Comparison of ENCODE assay signal across 8 mouse cellular contexts in the genomic region with DNA sequence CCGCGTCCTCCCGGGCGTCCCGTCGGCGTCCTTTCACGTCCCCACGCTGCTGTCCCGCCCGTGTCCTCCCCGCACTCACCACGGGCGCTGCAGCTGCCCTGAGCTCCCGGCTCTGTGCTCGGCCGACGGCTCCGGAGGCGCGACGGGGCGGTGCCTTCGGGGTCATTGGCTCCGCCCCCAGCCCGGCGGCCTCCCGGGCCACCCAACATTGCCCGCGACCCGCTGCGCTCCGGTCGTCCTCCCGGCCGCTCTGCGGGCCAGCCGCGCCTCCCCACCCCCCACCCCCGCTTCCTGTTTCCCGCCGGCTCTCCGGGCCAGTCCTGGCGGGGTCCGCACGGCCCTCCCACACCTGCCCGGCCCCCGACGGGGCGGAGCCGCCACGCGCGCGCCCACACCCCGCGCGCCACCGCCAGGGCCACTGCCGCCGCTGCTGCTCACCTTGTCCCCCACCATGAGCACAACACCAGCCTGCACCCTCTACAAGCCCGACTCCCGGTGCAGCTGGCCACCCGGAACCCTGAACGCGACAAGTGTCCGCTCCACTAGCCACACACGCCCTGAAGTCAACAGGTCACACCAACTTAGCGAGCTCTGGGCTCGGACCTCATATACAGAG. TPM values are rescaled to one million over a fixed set of nuclear protein-coding genes. Genes with fewer than 3 reads are reported as not detected.
DNase-seq lines count a peak whose midpoint lies in the region; ATAC-seq and TF ChIP-seq lines count a peak whose summit lies in the region.

A gene (minus strand): TSS at position 267 of the 616 bp plus-strand sequence.

- peak within 1 kb of the TSS; percentile 63 for H3K4me2 ChIP-seq in hindbrain, embryonic 16.5 days (ENCODE audit: low read length)
- H3K4me2 ChIP-seq in liver, embryonic 11.5 days = peak within 1 kb of the TSS; percentile 86
- H3K4me2 ChIP-seq in midbrain, postnatal 0 days (ENCODE audit: low read depth, low read length, poor library complexity, severe bottlenecking) = peak within 1 kb of the TSS; percentile 86

- H3K4me3 ChIP-seq in hindbrain, embryonic 16.5 days (ENCODE audit: low read length) = peak within 1 kb of the TSS; percentile 55
- peak within 1 kb of the TSS; percentile 61 for H3K4me3 ChIP-seq in liver, embryonic 11.5 days (ENCODE audit: low read depth, low read length)
- H3K4me3 ChIP-seq in midbrain, postnatal 0 days (ENCODE audit: low read depth, low read length) = peak within 1 kb of the TSS; percentile 51

- peak within 1 kb of the TSS; percentile 67 for H3K9ac ChIP-seq in hindbrain, embryonic 16.5 days (ENCODE audit: low read depth, low read length)
- H3K9ac ChIP-seq in liver, embryonic 11.5 days (ENCODE audit: low read depth, low read length) = peak within 1 kb of the TSS; percentile 42
- H3K9ac ChIP-seq in midbrain, postnatal 0 days (replicated peaks; ENCODE audit: low read length, poor library complexity, severe bottlenecking) = peak within 1 kb of the TSS; percentile 39; the same call in 1 of the 2 replicates

- peaks cover 18% of the 10 kb centered on the region for H3K4me1 ChIP-seq in hindbrain, embryonic 16.5 days (ENCODE audit: control insufficient read depth, insufficient read depth, low read depth, low read length)
- peaks cover 13% of the 10 kb centered on the region for H3K4me1 ChIP-seq in liver, embryonic 11.5 days (replicated peaks; ENCODE audit: control insufficient read depth, insufficient read depth, low read length)
- peaks cover 5% of the 10 kb centered on the region for H3K4me1 ChIP-seq in midbrain, postnatal 0 days (ENCODE audit: insufficient read depth, low read length)

- TF ChIP-seq CTCF in midbrain, postnatal 0 days (IDR thresholded peaks at IDR 0.05) = no peak

- ATAC-seq in hindbrain, embryonic 16.5 days = peak; percentile 49
- peak; percentile 60 for ATAC-seq in liver, embryonic 11.5 days (replicated peaks; ENCODE audit: low FRiP score)
- peak; percentile 54 for ATAC-seq in midbrain, postnatal 0 days (ENCODE audit: low FRiP score)

- WGBS in hindbrain, embryonic 16.5 days = under 1% methylated on average over 67 of the region's 70 CpGs
- 2% methylated on average over 70 of the region's 70 CpGs for WGBS in liver, embryonic 11.5 days
- WGBS in midbrain, postnatal 0 days = under 1% methylated on average over 54 of the region's 70 CpGs

- DNase-seq in CD4-positive, CD25-positive, alpha-beta regulatory T cell, adult 2 months (ENCODE audit: low read depth, low spot score) = peak; percentile 69
- peak; percentile 79 for DNase-seq in adrenal gland, adult 2 months
- peak; percentile 69 for DNase-seq in gastrocnemius, postnatal 10 days
- DNase-seq in liver, embryonic 11.5 days (ENCODE audit: low spot score) = peak; percentile 55
- no peak for DNase-seq in midbrain, postnatal 0 days (ENCODE audit: low spot score)
- DNase-seq in right cerebral cortex, postnatal 4 days = no peak
- DNase-seq in layer of hippocampus, adult 9-10 months (ENCODE audit: low spot score) = no peak

- H3K9me3 ChIP-seq in hindbrain, embryonic 16.5 days (ENCODE audit: control insufficient read depth, low read length) = no peaks in the 10 kb centered on the region
- H3K9me3 ChIP-seq in liver, embryonic 11.5 days (ENCODE audit: control insufficient read depth, low read length) = no peaks in the 10 kb centered on the region
- no peaks in the 10 kb centered on the region for H3K9me3 ChIP-seq in midbrain, postnatal 0 days (ENCODE audit: low read length)

- H3K27me3 ChIP-seq in hindbrain, embryonic 16.5 days (replicated peaks; ENCODE audit: control insufficient read depth, insufficient read depth, low read length) = peaks cover 13% of the 10 kb centered on the region
- H3K27me3 ChIP-seq in liver, embryonic 11.5 days (replicated peaks; ENCODE audit: control insufficient read depth, insufficient read depth, low read length) = peaks cover 39% of the 10 kb centered on the region
- H3K27me3 ChIP-seq in midbrain, postnatal 0 days (ENCODE audit: insufficient read depth, low read length) = peaks cover 14% of the 10 kb centered on the region

- H3K27ac ChIP-seq in hindbrain, embryonic 16.5 days (ENCODE audit: low read depth, low read length) = no peak within 1 kb of the TSS
- H3K27ac ChIP-seq in liver, embryonic 11.5 days (ENCODE audit: low read depth, low read length) = no peak within 1 kb of the TSS
- H3K27ac ChIP-seq in midbrain, postnatal 0 days (ENCODE audit: low read depth, low read length) = no peak within 1 kb of the TSS

- no peaks in the 10 kb centered on the region for H3K36me3 ChIP-seq in hindbrain, embryonic 16.5 days (ENCODE audit: control insufficient read depth, insufficient read depth, low read length)
- H3K36me3 ChIP-seq in liver, embryonic 11.5 days (ENCODE audit: control insufficient read depth, insufficient read depth, low read length) = no peaks in the 10 kb centered on the region
- no peaks in the 10 kb centered on the region for H3K36me3 ChIP-seq in midbrain, postnatal 0 days (ENCODE audit: insufficient read depth, low read length)

RNA-seq across cellular contexts. Expression of the gene that starts here (rescaled TPM):
- 10 to 100 TPM in 1 of 2 experiments, 1 to 10 TPM in 1; 4.9 to 10.9 TPM for total RNA-seq in adrenal gland, adult 2 months (2021)
- polyA plus RNA-seq in adrenal gland, adult 2 months (2012; rRNA removed) = 18.1 and 26.5 TPM in 2 replicates
- total RNA-seq in gastrocnemius, postnatal 10 days (2021) = 10 to 100 TPM in 1 of 2 experiments, 1 to 10 TPM in 1; 9.3 to 11.3 TPM
- 2.5 and 2.8 TPM in 2 replicates for polyA plus RNA-seq in hindbrain, embryonic 16.5 days (2015; fragmentation: Nextera tagmentation; extraction: Ambion mirVana)
- 2.3 and 2.7 TPM in 2 replicates for polyA plus RNA-seq in liver, embryonic 11.5 days (2014; fragmentation: Nextera tagmentation; extraction: Ambion mirVana)
- 0.71 and 1.6 TPM in 2 replicates for total RNA-seq in midbrain, postnatal 0 days (2014; rRNA removed)
- 2.2 and 2.5 TPM in 2 replicates for polyA plus RNA-seq in midbrain, postnatal 0 days (2015; fragmentation: Nextera tagmentation; extraction: Ambion mirVana)

Comparison
In these comparisons a context has a peak if more than half of its experiments do, and no peak if none do; other contexts are left out.
1. DNase-seq: peak in CD4-positive, CD25-positive, alpha-beta regulatory T cell, adult 2 months (single experiment), adrenal gland, adult 2 months (single experiment), gastrocnemius, postnatal 10 days (single experiment) and liver, embryonic 11.5 days (single experiment); none in midbrain, postnatal 0 days (single experiment), right cerebral cortex, postnatal 4 days (single experiment) and layer of hippocampus, adult 9-10 months (single experiment).
2. Peak in every context shown above with its lines, with median percentiles within 50 percentile points of each other: ATAC-seq, H3K4me2 ChIP-seq, H3K4me3 ChIP-seq and H3K9ac ChIP-seq.